Mouse (Mus musculus) CH12F3 (cell line): ENCODE results near the gene Aven.

Experiments
- in situ Hi-C: fragments of 300-500 bp; cut with MboI; formaldehyde crosslinking; loops from 2 replicates; pipeline ENCODE4 v1.14.3; 2020; ENCODE audit warnings: low sequenced_read_pairs

The Aven gene

GRCm38 (mm10) chr2:112637206-112637605 is 144.4 kb downstream of the Aven start:
- in situ Hi-C loops, result no loop called here

- in situ Hi-C loops, result no loop called here
These were observed 161.1 kb downstream of the Aven start for GRCm38 (mm10) chr2:112653836-112654235.

- in situ Hi-C loops, result no loop called here
These were observed 163.4 kb downstream of the Aven start for GRCm38 (mm10) chr2:112656131-112656530.

- in situ Hi-C loops, result no loop called here
These were observed 176.7 kb downstream of the Aven start for GRCm38 (mm10) chr2:112669461-112669860.

GRCm38 (mm10) chr2:112676175-112676574 is 183.4 kb downstream of the Aven start:
- in situ Hi-C loops, result no loop called here

GRCm38 (mm10) chr2:112676721-112677120 is 184.0 kb downstream of the Aven start:
- in situ Hi-C loops, result no loop called here

GRCm38 (mm10) chr2:112677246-112677645 is 184.5 kb downstream of the Aven start:
- in situ Hi-C loops, result no loop called here

GRCm38 (mm10) chr2:112681817-112682216 is 189.1 kb downstream of the Aven start:
- in situ Hi-C loops, result no loop called here
